Mouse (Mus musculus) left cerebral cortex, postnatal 36 days (tissue): Measurements from ENCODE around the gene Dyx1c1. TPM values are rescaled to one million over a fixed set of nuclear protein-coding genes. Genes with fewer than 3 reads are reported as not detected.

Experiments
- DNase-seq, 2 experiments: peaks; one replicate each; pipeline ENCODE4 v3.0.0; 2021 to 2022; ENCODE audit warnings: low spot score in 2 of 2, mixed read lengths in 1 of 2
- intact Hi-C: fragments of 180-260 bp; cut with DNase I; formaldehyde crosslinking; loops from one replicate; pipeline ENCODE4 v1.15.1; 2025
- microRNA-seq: library from miRNA; unstranded; fragments of <30 nt; microRNA quantifications from one replicate; pipeline ENCODE4 v1.2.0, GENCODE M21; 2022
- total RNA-seq, 2 experiments: library from RNA; stranded (reverse); gene quantifications; 2 replicates each; pipeline ENCODE4 v1.2.3; 2021

The Dyx1c1 gene
- total RNA-seq, 2 experiments from 2014 or later: 1.6 to 2.6 TPM

DNA sequence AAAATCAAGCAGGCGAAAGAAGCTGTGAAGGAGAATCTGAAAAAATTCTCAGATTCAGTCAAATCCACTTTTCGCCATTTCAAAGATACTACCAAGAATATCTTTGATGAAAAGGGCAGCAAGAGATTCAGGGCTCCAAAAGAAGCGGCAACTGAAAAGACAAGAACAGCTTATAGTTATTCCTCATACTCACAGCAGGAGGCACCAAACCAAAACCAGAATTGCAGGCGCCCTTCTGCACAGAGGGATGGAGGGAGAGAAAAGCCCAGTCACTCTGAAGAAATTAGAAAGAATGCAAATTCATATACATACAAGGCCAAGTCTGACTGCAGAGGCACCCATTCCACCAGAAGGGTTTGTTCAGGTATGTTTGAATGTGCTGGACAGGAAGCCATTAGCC, 54.0 kb downstream of the Dyx1c1 start:
- no peak for DNase-seq
- intact Hi-C loops: no loop called here

DNA sequence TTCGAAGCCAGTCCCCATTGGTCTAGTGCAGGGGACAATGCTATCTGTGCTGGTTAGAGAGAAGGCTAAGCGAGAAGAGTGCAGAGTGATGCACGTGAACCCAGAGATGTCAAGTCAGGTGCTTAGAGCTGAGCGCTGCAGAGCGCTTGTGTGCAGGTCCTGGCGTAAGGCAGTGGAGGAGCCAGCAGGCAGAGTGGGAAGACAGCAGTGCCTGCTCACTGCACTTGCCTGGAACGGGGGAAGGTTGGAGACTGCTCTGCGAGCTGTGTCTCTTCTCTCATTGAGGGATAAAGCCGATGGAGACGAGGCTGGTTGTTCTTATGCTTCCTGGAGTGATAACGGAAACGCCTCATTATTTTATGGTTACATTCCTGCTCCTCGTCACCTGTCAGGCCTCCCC, 56.1 kb downstream of the Dyx1c1 start:
- peak in 1 of 2 experiments; percentile 15 for DNase-seq

DNA sequence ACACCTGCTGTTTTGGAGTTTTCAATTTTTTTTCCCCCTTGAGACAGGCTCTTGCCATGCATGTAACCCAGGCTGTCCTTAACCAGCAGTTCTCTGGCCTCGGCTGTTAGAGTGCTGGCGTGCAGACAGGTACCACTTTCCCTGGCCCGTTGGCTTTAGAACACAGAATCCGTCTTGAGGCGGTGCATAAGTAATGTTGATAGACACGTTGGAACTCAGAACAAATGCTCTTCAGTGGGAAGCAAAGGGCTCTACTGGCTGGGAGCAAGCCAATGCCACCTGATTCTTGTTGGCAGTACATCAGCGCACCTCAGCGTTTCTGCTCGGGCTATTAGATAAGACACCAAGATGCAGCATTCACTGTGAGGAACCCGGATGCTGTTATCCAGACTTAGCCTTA, 61.3 kb downstream of the Dyx1c1 start:
- intact Hi-C loops: no loop called here
- DNase-seq: no peak

More for the DNA sequence above, 56.1 kb downstream of the Dyx1c1 start:
- intact Hi-C loops: no loop called here

DNA sequence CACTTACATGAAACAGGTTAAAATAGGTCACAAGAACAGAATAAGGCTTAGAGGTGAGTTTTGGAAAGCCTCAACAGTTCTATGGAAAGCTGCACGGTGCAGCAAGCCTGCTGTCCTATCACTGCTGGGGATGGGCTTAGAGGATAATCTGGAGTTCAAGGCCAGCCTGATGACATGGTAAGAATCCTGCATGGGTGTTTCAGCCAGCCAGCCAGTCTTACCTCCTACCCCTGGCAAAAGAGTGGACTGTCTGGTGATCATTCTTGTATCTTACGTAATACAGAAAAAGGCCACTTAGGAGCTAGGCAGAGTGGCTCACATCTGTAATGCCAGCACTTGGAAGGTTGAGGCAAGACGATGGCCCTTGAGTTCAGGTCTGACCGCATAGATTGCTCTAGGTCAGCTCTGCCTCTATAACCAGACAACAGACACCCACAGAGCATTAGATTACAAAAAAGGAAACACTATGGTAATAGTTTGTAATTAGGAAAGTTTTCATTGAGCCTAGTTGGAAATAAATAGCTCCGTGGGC, 62.0 kb downstream of the Dyx1c1 start:
- intact Hi-C loops: no loop called here
- no peak for DNase-seq

Small RNAs within 50 kb of the gene (microRNA-seq; reads per million reads assigned to microRNA genes)
- not detected for gene Gm27353

Other genes with a start within 250 kb of the Dyx1c1 start
- gene Prtg, start 151.9 kb upstream of the Dyx1c1 start, total RNA-seq: 1 to 10 TPM in 1 of 2 experiments, under 1 TPM in 1; 0.96 to 1.4 TPM
- 10 to 100 TPM; 14.3 to 17.2 TPM for gene Pygo1, start 33.1 kb upstream of the Dyx1c1 start, total RNA-seq
- gene Gm44503, start 67 bp downstream of the Dyx1c1 start, total RNA-seq: not detected
- 10 to 100 TPM in 1 of 2 experiments, 1 to 10 TPM in 1; 9.6 to 10.1 TPM for gene Ccpg1os, start 26.6 kb downstream of the Dyx1c1 start, total RNA-seq
- gene Ccpg1, start 26.6 kb downstream of the Dyx1c1 start, total RNA-seq: 100 to 1,000 TPM in 1 of 2 experiments, 10 to 100 TPM in 1; 97.2 to 125 TPM
- gene Pigb, start 81.6 kb downstream of the Dyx1c1 start, total RNA-seq: 10 to 100 TPM; 14.3 to 15.7 TPM
- 1 to 10 TPM; 4.8 to 9.8 TPM for gene Rab27a, start 86.1 kb downstream of the Dyx1c1 start, total RNA-seq
- 1 to 10 TPM in 1 of 2 experiments, under 1 TPM in 1; 0.96 to 3.2 TPM for gene Khdc3, start 143.1 kb downstream of the Dyx1c1 start, total RNA-seq
- not detected for gene Gm20509, start 143.7 kb downstream of the Dyx1c1 start, total RNA-seq
- 10 to 100 TPM; 56.2 to 56.8 TPM for gene Rsl24d1, start 154.6 kb downstream of the Dyx1c1 start, total RNA-seq